Mouse (Mus musculus) ES-Bruce4 (cell line): ENCODE data around the gene Pgam1.

Experiments used
- CTCF ChIP-seq: IDR thresholded peaks from one replicate; pipeline ENCODE4 v1.8.1; 2011; ENCODE audit warnings: low read depth, low read length
- EP300 ChIP-seq: IDR thresholded peaks from 2 replicates; pipeline ENCODE4 v1.6.1; 2011; ENCODE audit warnings: low read depth, low read length; ENCODE audit not compliant: insufficient read depth
- POLR2A ChIP-seq: IDR thresholded peaks from one replicate; pipeline ENCODE4 v1.8.1; 2011; ENCODE audit warnings: low read length; ENCODE audit not compliant: insufficient read depth

- TF ChIP-seq CTCF (no peak), POLR2A (no peak), EP300 (no peak)
These were observed 41.9 kb downstream of the Pgam1 start for GRCm38 (mm10) chr19:41953574-41953973.
